Mouse (Mus musculus) embryonic facial prominence, embryonic 10.5 days (tissue): ENCODE results near the gene Tmem131. TPM values are rescaled to one million over a fixed set of nuclear protein-coding genes. Genes with fewer than 3 reads are reported as not detected.

ENCODE experiments used
- DNase-seq: peaks from one replicate; pipeline ENCODE4 v3.0.0-alpha.2; 2017; ENCODE audit warnings: low spot score
- H3K27ac ChIP-seq: fragments of 300-500 bp; sonication (generic); replicated peaks from 2 replicates; pipeline ENCODE4 v1.5.1; 2016; ENCODE audit warnings: mild to moderate bottlenecking
- H3K27me3 ChIP-seq: fragments of 300-500 bp; sonication (generic); replicated peaks from 2 replicates; pipeline ENCODE4 v1.6.1; 2016; ENCODE audit warnings: low read depth, mild to moderate bottlenecking; ENCODE audit not compliant: poor library complexity, severe bottlenecking
- H3K36me3 ChIP-seq: fragments of 300-500 bp; sonication (generic); replicated peaks from 2 replicates; pipeline ENCODE4 v1.6.1; 2016; ENCODE audit warnings: mild to moderate bottlenecking, moderate library complexity
- H3K4me1 ChIP-seq: fragments of 300-500 bp; sonication (generic); 2 replicates; pipeline ENCODE4 v1.6.1; 2016
- H3K4me3 ChIP-seq: fragments of 300-500 bp; sonication (generic); 2 replicates; pipeline ENCODE4 v1.5.1; 2016; ENCODE audit warnings: mild to moderate bottlenecking, moderate library complexity
- H3K9me3 ChIP-seq: fragments of 300-500 bp; sonication (generic); 2 replicates; pipeline ENCODE4 v1.6.1; 2016; ENCODE audit warnings: mild to moderate bottlenecking
- WGBS: fragments of 180-500 bp; shearing (Covaris S2); methylation state at CpG from one replicate; pipeline ENCODE4 v1.1.7; 2016; 5-methylcytosine and 5-hydroxymethylcytosine counted together
- polyA plus RNA-seq: library from polyadenylated mRNA; unstranded; fragments of >200 nt; fragmentation: Nextera tagmentation; extraction: Ambion mirVana; gene quantifications from 2 replicates; pipeline ENCODE4 v1.2.1, GENCODE M21; 2016

Gene Tmem131
- 14.0 and 14.4 TPM in 2 replicates for polyA plus RNA-seq

GRCm38 (mm10) chr1:36943653-36944052 lies at the start of gene Tmem131:
Tmem131 (minus strand) TSS chr1:36943666.
- Histone ChIP-seq H3K9me3 (no peaks in the 10 kb centered on the region), H3K27me3 (no peaks in the 10 kb centered on the region), H3K27ac (no peak within 1 kb of the TSS), H3K4me3 (no peak within 1 kb of the TSS), H3K4me1 (peaks cover 7% of the 10 kb centered on the region), H3K36me3 (no peaks in the 10 kb centered on the region)
- no peak for DNase-seq
- 72% methylated on average over 5 of the region's 5 CpGs for WGBS

DNA sequence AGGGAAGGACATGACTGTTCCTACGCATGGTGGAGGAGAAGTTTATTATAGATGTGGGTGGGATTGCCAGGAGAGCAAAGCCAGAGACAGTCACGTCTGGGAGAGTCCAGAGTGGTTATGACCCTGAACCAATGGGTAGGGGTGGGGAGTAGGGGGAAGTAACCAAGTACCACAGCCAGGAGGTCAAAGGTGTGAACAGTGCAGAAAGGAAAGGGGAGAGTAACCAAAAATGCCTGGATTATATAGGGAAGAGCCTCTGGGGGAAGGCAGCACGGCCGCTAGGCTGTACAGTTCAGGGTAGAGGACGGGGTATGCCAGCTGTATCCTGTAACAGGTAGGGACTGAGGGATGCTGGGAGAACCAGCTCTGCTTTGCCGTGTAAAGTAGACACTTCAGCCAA lies 45.1 kb upstream of the Tmem131 start:
- no peaks in the 10 kb centered on the region for H3K9me3 ChIP-seq
- no peak overlapping the region for H3K27ac ChIP-seq
- no peak overlapping the region for H3K4me3 ChIP-seq
- no peak for DNase-seq
- peaks cover 20% of the 10 kb centered on the region for H3K4me1 ChIP-seq
- H3K36me3 ChIP-seq = no peaks in the 10 kb centered on the region
- H3K27me3 ChIP-seq = peaks cover 25% of the 10 kb centered on the region
- 76% methylated on average over 6 of the region's 6 CpGs for WGBS

DNA sequence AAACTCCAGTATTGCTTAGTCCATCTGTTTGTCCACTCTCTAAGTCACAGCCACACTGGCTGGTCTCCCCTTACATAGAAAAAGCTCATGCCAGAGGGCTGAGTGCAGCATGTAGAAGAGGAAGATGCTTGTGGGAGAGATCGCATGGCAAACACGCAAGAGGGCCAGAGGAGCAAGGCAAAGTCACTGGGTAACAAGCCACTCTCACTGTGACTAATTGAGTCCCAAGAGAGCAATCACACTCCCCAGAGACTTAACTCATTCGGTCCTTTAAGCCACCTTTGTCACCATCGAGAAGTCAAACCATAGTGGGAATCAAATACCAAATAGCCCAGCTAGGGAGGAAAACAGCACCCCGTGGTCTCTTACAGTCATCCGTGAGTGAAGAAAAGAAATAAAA lies 44.7 kb upstream of the Tmem131 start:
- Histone ChIP-seq H3K27me3 (peaks cover 25% of the 10 kb centered on the region), H3K4me3 (no peak overlapping the region), H3K4me1 (peaks cover 22% of the 10 kb centered on the region), H3K9me3 (no peaks in the 10 kb centered on the region), H3K36me3 (no peaks in the 10 kb centered on the region), H3K27ac (no peak overlapping the region)
- no peak for DNase-seq
- 83% methylated on average over 6 of the region's 6 CpGs for WGBS

DNA sequence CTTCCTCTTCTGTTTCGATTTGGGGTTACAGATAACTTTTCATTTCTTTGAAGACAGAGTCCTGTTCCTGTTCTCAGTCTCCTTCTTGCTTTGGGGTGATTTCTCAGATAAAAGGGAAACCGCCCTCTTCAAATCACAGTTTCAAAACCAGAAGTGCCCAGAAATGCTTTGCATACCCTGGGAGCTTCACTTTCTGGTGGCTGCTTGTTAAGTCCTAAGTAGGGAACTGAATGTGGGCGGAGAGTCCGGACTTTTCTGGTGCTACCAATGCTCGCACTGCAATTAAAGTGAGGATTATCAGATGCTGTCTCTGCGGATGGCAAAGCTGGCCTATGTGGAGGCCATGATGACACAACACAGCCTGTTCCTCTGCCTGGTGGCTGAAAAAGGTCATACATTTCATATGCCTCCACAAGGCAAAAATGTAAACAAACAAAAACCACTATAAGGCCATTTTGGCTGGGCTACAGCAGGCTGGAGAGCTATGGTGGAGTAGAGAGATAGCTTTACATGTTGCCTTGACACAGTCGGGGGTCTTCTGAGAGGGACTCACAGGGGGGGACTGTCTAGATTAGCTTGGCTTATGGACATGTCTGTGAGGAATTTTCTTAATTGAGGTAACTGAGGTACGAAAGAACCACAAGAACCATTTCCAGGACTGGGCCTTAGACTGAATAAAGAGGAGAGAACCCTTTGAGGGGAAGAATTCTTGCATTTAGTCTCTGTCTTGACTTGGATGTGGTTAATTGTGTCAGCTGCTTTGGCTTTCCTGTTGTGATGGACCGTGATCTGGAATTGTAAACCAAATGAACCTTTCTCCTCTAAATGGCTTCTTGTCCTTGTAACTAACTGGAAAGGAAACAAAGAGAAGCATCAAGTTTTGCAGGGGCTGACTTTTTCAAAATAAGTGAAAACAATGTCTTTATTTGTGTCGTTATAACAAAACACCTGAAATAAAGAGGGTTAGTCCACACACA lies 44.0 kb upstream of the Tmem131 start:
- Histone ChIP-seq H3K27ac (no peak overlapping the region), H3K9me3 (no peaks in the 10 kb centered on the region), H3K27me3 (peaks cover 25% of the 10 kb centered on the region), H3K4me3 (no peak overlapping the region), H3K4me1 (peaks cover 22% of the 10 kb centered on the region), H3K36me3 (no peaks in the 10 kb centered on the region)
- WGBS = 80% methylated on average over 10 of the region's 10 CpGs
- DNase-seq = no peak

- WGBS = 51% methylated on average over 14 of the region's 14 CpGs
- Histone ChIP-seq H3K27me3 (peaks cover 25% of the 10 kb centered on the region), H3K27ac (no peak overlapping the region), H3K4me1 (peaks cover 22% of the 10 kb centered on the region), H3K4me3 (no peak overlapping the region), H3K9me3 (no peaks in the 10 kb centered on the region), H3K36me3 (no peaks in the 10 kb centered on the region)
- DNase-seq = no peak
These were observed 43.1 kb upstream of the Tmem131 start for GRCm38 (mm10) chr1:36986396-36987160.

DNA sequence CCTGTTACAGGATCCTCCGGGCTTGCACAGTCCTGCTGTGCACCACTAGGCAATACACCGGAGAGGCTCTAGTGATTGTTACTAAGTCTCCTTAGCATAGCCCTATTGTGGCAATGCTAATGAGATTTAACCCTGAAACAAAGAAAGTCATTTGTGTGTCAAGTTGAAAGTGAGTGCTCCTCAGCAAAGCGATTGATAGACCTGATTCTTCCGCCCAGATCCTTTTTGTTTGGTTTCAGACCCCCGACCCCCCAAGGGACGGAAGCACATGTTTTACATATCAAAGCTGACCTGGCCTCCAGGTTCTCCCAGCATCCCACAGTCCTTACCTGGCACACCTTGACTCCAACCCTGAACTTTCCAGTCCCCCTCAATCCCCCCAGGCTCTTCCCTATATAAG lies 42.4 kb upstream of the Tmem131 start:
- Histone ChIP-seq H3K36me3 (no peaks in the 10 kb centered on the region), H3K9me3 (no peaks in the 10 kb centered on the region), H3K4me1 (peaks cover 22% of the 10 kb centered on the region), H3K4me3 (no peak overlapping the region), H3K27ac (no peak overlapping the region), H3K27me3 (peaks cover 25% of the 10 kb centered on the region)
- 29% methylated on average over 6 of the region's 6 CpGs for WGBS
- no peak for DNase-seq

DNA sequence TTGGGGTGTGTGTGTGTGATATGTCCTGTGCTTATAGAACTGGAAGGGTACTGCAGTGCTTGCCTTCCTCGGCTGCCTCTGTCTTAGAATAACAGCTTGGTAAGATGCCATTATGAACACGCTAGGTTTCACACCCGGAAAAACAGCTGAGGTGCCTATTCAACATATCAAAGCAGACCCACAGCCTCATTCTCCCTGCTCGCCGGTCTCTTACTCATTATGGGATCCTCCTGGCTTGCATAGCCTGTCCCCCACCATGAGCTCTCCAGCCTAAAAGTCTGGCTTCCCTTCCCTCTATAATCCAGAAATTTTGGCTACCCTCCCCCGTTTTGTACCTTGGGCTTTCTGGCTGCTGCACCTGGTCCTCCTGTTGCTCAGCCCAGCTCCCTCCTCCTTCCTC lies 40.9 kb upstream of the Tmem131 start:
- H3K36me3 ChIP-seq = no peaks in the 10 kb centered on the region
- 44% methylated on average over 6 of the region's 6 CpGs for WGBS

GRCm38 (mm10) chr1:36983754-36984153 lies 40.3 kb upstream of the Tmem131 start:
- Histone ChIP-seq H3K27ac (no peak overlapping the region), H3K36me3 (no peaks in the 10 kb centered on the region), H3K27me3 (peaks cover 25% of the 10 kb centered on the region), H3K4me3 (no peak overlapping the region), H3K9me3 (no peaks in the 10 kb centered on the region), H3K4me1 (peaks cover 22% of the 10 kb centered on the region)
- 32% methylated on average over 4 of the region's 4 CpGs for WGBS
- DNase-seq = no peak

More for the DNA sequence above, 40.9 kb upstream of the Tmem131 start:
- Histone ChIP-seq H3K4me3 (no peak overlapping the region), H3K27me3 (peaks cover 25% of the 10 kb centered on the region), H3K4me1 (peaks cover 22% of the 10 kb centered on the region), H3K27ac (no peak overlapping the region), H3K9me3 (no peaks in the 10 kb centered on the region)
- no peak for DNase-seq

DNA sequence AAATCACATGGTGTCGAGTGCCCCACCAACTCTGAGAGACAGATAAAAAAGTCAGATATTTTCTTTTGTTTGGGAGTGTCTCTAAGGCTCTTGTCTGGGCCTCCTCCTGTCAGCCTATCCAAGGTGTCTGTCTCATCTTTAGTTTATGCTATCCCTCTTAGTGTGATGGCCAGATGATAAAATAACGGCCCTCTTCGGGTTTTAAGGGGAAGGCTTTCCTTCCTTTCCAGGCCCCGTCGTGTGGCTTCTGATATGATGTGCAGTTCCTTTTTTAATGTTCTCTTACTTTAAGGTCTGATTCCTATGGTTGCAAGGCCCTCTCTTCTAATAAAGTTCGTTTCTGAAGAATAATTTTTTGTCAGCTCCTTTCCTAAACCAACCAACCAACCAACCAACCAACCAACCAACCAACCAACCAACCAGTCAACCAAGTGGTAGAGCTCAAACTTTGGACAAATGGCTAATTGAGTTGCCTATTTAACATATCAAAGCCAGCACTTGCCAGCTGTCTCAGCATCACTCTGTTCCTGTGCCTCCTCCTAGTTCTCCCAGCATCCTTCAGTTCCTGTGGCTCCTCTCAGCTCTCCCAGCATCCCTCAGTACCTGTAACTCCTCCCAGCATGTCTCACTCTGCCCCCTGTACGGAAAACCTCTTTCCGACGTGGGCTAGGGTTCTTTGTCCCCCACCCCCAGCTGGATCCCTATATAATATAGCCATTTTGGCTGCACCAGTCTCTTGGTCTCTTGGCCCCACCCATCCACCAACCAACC lies 38.9 kb upstream of the Tmem131 start:
- H3K4me3 ChIP-seq = no peak overlapping the region
- peaks cover 22% of the 10 kb centered on the region for H3K4me1 ChIP-seq
- H3K27ac ChIP-seq = no peak overlapping the region
- H3K27me3 ChIP-seq = peaks cover 23% of the 10 kb centered on the region
- DNase-seq = no peak
- no peaks in the 10 kb centered on the region for H3K36me3 ChIP-seq
- 84% methylated on average over 9 of the region's 9 CpGs for WGBS
- no peaks in the 10 kb centered on the region for H3K9me3 ChIP-seq

GRCm38 (mm10) chr1:36976770-36977169 lies 33.3 kb upstream of the Tmem131 start:
- no peaks in the 10 kb centered on the region for H3K9me3 ChIP-seq
- no peaks in the 10 kb centered on the region for H3K27me3 ChIP-seq
- no peaks in the 10 kb centered on the region for H3K4me1 ChIP-seq
- no peaks in the 10 kb centered on the region for H3K36me3 ChIP-seq
- H3K4me3 ChIP-seq = no peak overlapping the region
- DNase-seq = no peak
- 89% methylated on average over 4 of the region's 4 CpGs for WGBS
- no peak overlapping the region for H3K27ac ChIP-seq

DNA sequence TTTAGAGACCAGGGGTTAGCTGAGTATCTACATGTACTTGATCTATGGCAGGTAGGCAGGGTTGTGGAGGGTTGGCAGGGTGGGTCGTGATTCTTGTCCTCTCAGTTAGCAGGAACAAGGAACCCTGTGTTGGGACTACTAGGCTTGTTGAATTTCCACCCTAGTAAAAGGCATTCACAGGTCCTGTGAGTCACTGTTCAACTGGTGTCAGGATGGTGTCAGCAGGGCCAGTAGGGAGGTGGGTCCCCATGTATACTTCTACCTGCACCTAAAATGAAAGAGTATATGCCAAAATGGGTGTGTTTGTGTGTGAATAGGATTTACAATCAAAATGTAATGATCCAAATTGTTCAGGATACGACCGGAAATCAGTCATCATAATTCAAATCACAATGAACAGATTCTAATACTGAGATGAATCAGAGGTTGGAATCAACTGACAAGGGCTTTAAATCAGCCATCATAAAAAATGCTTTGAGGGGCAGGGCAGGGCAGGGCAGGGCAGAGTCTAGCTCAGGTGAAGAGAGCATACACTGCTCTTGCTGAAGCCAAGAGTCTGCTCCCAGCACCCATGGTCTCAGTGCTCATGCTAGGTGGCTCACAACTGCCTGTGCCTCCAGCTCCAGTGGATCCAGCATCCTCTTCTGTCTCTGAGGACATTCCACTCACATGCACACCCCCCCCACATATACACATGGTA lies 27.6 kb upstream of the Tmem131 start:
- Histone ChIP-seq H3K4me3 (no peak overlapping the region), H3K27me3 (no peaks in the 10 kb centered on the region), H3K4me1 (no peaks in the 10 kb centered on the region), H3K27ac (no peak overlapping the region), H3K9me3 (no peaks in the 10 kb centered on the region), H3K36me3 (no peaks in the 10 kb centered on the region)
- WGBS = 89% methylated on average over 3 of the region's 3 CpGs
- no peak for DNase-seq

DNA sequence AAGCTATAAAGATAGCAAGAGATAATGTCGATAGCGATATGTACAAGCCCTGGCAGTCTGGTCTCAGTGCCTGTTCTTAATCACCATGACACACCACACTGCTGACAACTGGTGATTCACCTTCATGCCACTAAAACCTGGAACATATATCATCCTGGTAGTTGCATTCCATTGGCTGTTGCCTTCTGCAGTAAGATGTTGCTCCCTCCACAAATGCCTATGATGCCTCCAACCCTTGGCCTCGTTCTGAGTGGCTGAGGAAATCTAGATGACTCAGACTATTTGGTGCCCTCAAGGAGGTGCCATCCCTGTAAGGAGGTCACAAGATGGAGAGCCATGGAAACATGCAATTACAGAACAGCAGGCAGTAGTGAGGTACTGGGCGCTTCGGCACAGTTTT lies 22.4 kb upstream of the Tmem131 start:
- no peaks in the 10 kb centered on the region for H3K27me3 ChIP-seq
- no peak overlapping the region for H3K4me3 ChIP-seq
- H3K27ac ChIP-seq = no peak overlapping the region
- H3K36me3 ChIP-seq = no peaks in the 10 kb centered on the region
- no peak for DNase-seq
- WGBS = 92% methylated on average over 5 of the region's 5 CpGs
- H3K9me3 ChIP-seq = no peaks in the 10 kb centered on the region
- H3K4me1 ChIP-seq = no peaks in the 10 kb centered on the region
